Mouse (Mus musculus) brain, embryonic 14.5 days (tissue): ENCODE data around the gene Il2rb.

Source experiments
- CTCF ChIP-seq: fragments of 200-500 bp; IDR thresholded peaks from 2 replicates; pipeline ENCODE4 v1.5.1; 2012; ENCODE audit warnings: inconsistent platforms, mild to moderate bottlenecking, moderate library complexity, borderline replicate concordance; ENCODE audit not compliant: insufficient read depth, insufficient read length; ENCODE audit errors: extremely low read depth
- POLR2A ChIP-seq: fragments of 200-500 bp; IDR thresholded peaks from 2 replicates; pipeline ENCODE4 v1.6.1; 2012; ENCODE audit warnings: mild to moderate bottlenecking, inconsistent platforms, borderline replicate concordance; ENCODE audit not compliant: poor library complexity, insufficient read depth, insufficient read length, severe bottlenecking; ENCODE audit errors: extremely low read depth

GRCm38 (mm10) chr15:78520112-78520715, 25.1 kb upstream of the Il2rb start:
- TF ChIP-seq CTCF: no peak
- TF ChIP-seq POLR2A: no peak
